Mouse (Mus musculus): ENCODE measurements around the gene Styk1.

GRCm38 (mm10) chr6:131344346-131344745, 9.1 kb downstream of the Styk1 start:
- TF ChIP-seq GATA1 (IDR thresholded peaks at IDR 0.05; ENCODE audit: borderline replicate concordance, low read length) (no peak), FLI1 (IDR thresholded peaks at IDR 0.05; ENCODE audit: low read length) (no peak)
